In genomic region chr13:111741991-111742615, GRCm38 (mm10) we compare ENCODE assay signal across 8 mouse cellular contexts.
DNase-seq lines count a peak whose midpoint lies in the region; ATAC-seq lines count a peak whose summit lies in the region.

No protein-coding gene starts in this region.

- H3K4me3 ChIP-seq in kidney, embryonic 16.5 days (ENCODE audit: low read length), result no peak overlapping the region
- H3K4me3 ChIP-seq in neural tube, embryonic 15.5 days (replicated peaks), result no peak overlapping the region

- no peak for ATAC-seq in kidney, embryonic 16.5 days (ENCODE audit: low FRiP score, low TSS enrichment)
- ATAC-seq in neural tube, embryonic 15.5 days (ENCODE audit: low FRiP score), result no peak

- H3K4me1 ChIP-seq in kidney, embryonic 16.5 days (ENCODE audit: insufficient read depth, low read length), result no peaks in the 10 kb centered on the region
- no peaks in the 10 kb centered on the region for H3K4me1 ChIP-seq in neural tube, embryonic 15.5 days

- WGBS in kidney, embryonic 16.5 days, result 61% methylated on average over 6 of the region's 6 CpGs
- 62% methylated on average over 6 of the region's 6 CpGs for WGBS in neural tube, embryonic 15.5 days

- H3K27ac ChIP-seq in kidney, embryonic 16.5 days (ENCODE audit: low read length), result no peak overlapping the region
- no peak overlapping the region for H3K27ac ChIP-seq in neural tube, embryonic 15.5 days (replicated peaks)

- peak; percentile 68 for DNase-seq in kidney, adult 9 months
- DNase-seq in CD4-positive, CD25-positive, alpha-beta regulatory T cell, adult 2 months (ENCODE audit: low read depth, low spot score), result peak; percentile 82
- peak; percentile 33 for DNase-seq in MEL-GATA-1-ER (ENCODE audit: extremely low read depth, low read depth)
- DNase-seq in embryo, embryonic 11 days, result peak; percentile 86
- peak; percentile 48 to 64 for DNase-seq in layer of hippocampus, postnatal 10 days (ENCODE audit: low spot score in 2 of 2)
- DNase-seq in retina, postnatal 1 day, result peak; percentile 81

- no peaks in the 10 kb centered on the region for H3K27me3 ChIP-seq in kidney, embryonic 16.5 days (ENCODE audit: insufficient read depth, low read length)
- no peaks in the 10 kb centered on the region for H3K27me3 ChIP-seq in neural tube, embryonic 15.5 days (replicated peaks)

- H3K9me3 ChIP-seq in kidney, embryonic 16.5 days (ENCODE audit: low read length), result peaks cover 4% of the 10 kb centered on the region
- H3K9me3 ChIP-seq in neural tube, embryonic 15.5 days (replicated peaks), result no peaks in the 10 kb centered on the region

- no peaks in the 10 kb centered on the region for H3K36me3 ChIP-seq in kidney, embryonic 16.5 days (ENCODE audit: insufficient read depth, low read length)
- 0 out of 2 replicates have a peak, but pooled peaks cover 2% of the 10 kb centered on the region for H3K36me3 ChIP-seq in neural tube, embryonic 15.5 days

- no peak overlapping the region for H3K4me2 ChIP-seq in kidney, embryonic 16.5 days (replicated peaks; ENCODE audit: low read depth, low read length)
- no peak overlapping the region for H3K4me2 ChIP-seq in neural tube, embryonic 15.5 days

- no peak overlapping the region for H3K9ac ChIP-seq in kidney, embryonic 16.5 days (replicated peaks; ENCODE audit: low read length)
- H3K9ac ChIP-seq in neural tube, embryonic 15.5 days (replicated peaks), result no peak overlapping the region

Comparison
In these comparisons a context has a peak if more than half of its experiments do, and no peak if none do; other contexts are left out.
1. DNase-seq: peak in every context shown above with its lines; median percentile 86 in embryo, embryonic 11 days; 82 in CD4-positive, CD25-positive, alpha-beta regulatory T cell, adult 2 months; 81 in retina, postnatal 1 day; 68 in kidney, adult 9 months; 56 in layer of hippocampus, postnatal 10 days; 33 in MEL-GATA-1-ER.